Mouse (Mus musculus): Measurements from ENCODE around the gene Cdk10. TPM values are rescaled to one million over a fixed set of nuclear protein-coding genes. Genes with fewer than 3 reads are reported as not detected.
"Not testable (repeated sequence)": the region's sequence is repeated elsewhere in the genome, so short reads cannot be mapped to it uniquely, and the experiment has no call there.

Cdk10 gene
- polyA plus RNA-seq (2016; fragmentation: Nextera tagmentation; extraction: Ambion mirVana): 37.6 and 39.1 TPM in 2 replicates

DNA sequence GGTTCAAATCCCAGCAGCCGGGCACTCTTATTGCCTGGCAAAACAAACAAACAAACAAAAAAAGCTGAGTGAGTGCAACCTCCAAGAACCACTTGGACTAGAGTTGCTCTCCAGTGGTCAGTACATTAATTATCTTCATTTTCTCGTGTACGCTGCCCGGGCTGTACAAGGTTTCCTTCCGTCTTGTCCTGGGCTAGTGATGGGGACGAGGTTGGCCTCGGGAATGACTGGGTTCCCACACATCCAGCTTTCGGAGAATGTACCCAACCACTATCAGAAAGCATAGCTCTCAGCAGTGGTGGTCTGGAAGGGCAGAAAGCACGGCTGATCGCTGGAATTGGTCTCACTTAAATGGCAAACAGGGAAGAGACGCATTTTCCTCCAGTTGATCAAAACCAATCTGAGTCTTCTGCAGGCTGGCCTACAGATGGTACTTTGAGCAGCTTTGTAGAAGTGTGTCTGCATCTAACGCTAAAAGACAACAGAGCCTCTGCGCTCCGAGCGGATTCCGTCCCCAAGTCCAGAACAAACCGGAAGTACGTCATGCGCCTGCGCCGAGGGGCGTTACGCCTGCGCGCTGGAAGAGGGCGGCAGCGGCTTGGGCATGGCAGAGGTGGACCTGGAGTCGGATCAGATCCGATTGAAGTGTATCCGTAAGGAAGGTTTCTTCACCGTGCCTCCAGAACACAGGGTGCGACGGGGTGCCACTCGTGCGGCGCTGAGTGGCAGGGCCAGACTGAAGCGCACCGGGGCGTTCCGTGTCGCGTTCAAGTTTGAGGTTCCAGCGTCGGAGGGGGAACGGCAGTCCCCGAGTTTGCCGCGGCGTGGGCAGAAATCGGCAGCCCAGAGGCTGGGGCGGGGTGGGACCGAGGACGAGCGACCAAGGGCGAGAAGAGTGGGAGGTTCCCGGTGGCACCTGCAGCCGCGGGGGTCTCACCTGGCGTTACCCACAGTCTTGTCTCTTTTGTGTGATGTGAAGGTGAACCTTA is at the start of gene Cdk10:
Cdk10 (plus strand) TSS at position 565 of the 989 bp plus-strand sequence.
- H3K27ac ChIP-seq: peak within 1 kb of the TSS; percentile 82
- H3K4me3 ChIP-seq: peak within 1 kb of the TSS; percentile 84
- peak within 1 kb of the TSS; percentile 94 for H3K9ac ChIP-seq
- H3K36me3 ChIP-seq: peaks cover 24% of the 10 kb centered on the region
- no peaks in the 10 kb centered on the region for H3K27me3 ChIP-seq
- H3K4me2 ChIP-seq (replicated peaks): peak within 1 kb of the TSS; percentile 95
- H3K9me3 ChIP-seq (replicated peaks): no peaks in the 10 kb centered on the region
- WGBS: 4% methylated on average over 59 of the region's 59 CpGs
- peak; percentile 81 for ATAC-seq (ENCODE audit: low FRiP score)
- H3K4me1 ChIP-seq: peaks cover 16% of the 10 kb centered on the region

- Histone ChIP-seq H3K36me3 (no peaks in the 10 kb centered on the region), H3K4me1 (peaks cover 3% of the 10 kb centered on the region), H3K4me3 (no peak overlapping the region), H3K4me2 (replicated peaks) (no peak overlapping the region), H3K9me3 (replicated peaks) (peaks cover 13% of the 10 kb centered on the region), H3K27me3 (no peaks in the 10 kb centered on the region), H3K9ac (no peak overlapping the region), H3K27ac (no peak overlapping the region)
- ATAC-seq (ENCODE audit: low FRiP score): no peak
- 59% methylated on average over 3 of the region's 3 CpGs for WGBS
These were observed 43.3 kb upstream of the Cdk10 start for GRCm38 (mm10) chr8:123181391-123181790.

- WGBS: 36% methylated on average over 19 of the region's 19 CpGs
- ATAC-seq (ENCODE audit: low FRiP score): no peak
These were observed 38.9 kb upstream of the Cdk10 start, which contains the start of gene Dpep1 for GRCm38 (mm10) chr8:123185566-123186409. Gene Dpep1, plus strand, starts transcription at chr8:123186242.

DNA sequence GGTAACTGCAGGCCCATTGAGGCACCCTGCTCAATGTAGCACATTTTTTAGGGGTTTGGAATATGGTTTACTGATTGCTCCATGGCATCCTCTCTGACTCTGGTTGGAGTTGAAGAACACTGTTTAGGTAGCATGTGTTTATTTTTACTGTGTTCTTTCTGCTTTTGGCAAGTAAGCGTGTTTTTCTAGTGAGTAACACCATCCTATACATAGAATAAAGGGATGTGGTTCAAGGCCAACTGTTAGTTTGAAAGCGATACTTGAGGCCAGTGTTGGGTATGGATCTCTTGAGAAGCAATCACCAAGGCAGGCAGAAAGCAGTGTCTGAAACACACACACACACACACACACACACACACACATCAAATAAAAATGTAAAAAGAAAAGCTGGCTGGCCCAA is 36.6 kb upstream of the Cdk10 start:
- 82% methylated on average over 2 of the region's 2 CpGs for WGBS
- no peak for ATAC-seq (ENCODE audit: low FRiP score)
- no peak overlapping the region for H3K4me3 ChIP-seq
- peaks cover 3% of the 10 kb centered on the region for H3K4me1 ChIP-seq
- H3K4me2 ChIP-seq (replicated peaks): no peak overlapping the region
- no peak overlapping the region for H3K9ac ChIP-seq
- no peaks in the 10 kb centered on the region for H3K27me3 ChIP-seq
- no peaks in the 10 kb centered on the region for H3K36me3 ChIP-seq
- H3K27ac ChIP-seq: no peak overlapping the region
- H3K9me3 ChIP-seq (replicated peaks): no peaks in the 10 kb centered on the region

More at GRCm38 (mm10) chr8:123185566-123186409, 38.9 kb upstream of the Cdk10 start, which contains the start of gene Dpep1:
- Histone ChIP-seq H3K36me3 (no peaks in the 10 kb centered on the region), H3K4me3 (no peak within 1 kb of the TSS), H3K27me3 (no peaks in the 10 kb centered on the region), H3K4me2 (replicated peaks) (no peak within 1 kb of the TSS), H3K9ac (no peak within 1 kb of the TSS), H3K4me1 (peaks cover 3% of the 10 kb centered on the region), H3K9me3 (replicated peaks) (no peaks in the 10 kb centered on the region), H3K27ac (no peak within 1 kb of the TSS)

- H3K27me3 ChIP-seq: no peaks in the 10 kb centered on the region
- H3K27ac ChIP-seq: no peak overlapping the region
- peaks cover 3% of the 10 kb centered on the region for H3K4me1 ChIP-seq
- H3K36me3 ChIP-seq: no peaks in the 10 kb centered on the region
- H3K9me3 ChIP-seq (replicated peaks): no peaks in the 10 kb centered on the region
- no peak overlapping the region for H3K9ac ChIP-seq
- 81% methylated on average over 7 of the region's 7 CpGs for WGBS
- ATAC-seq (ENCODE audit: low FRiP score): no peak
- no peak overlapping the region for H3K4me3 ChIP-seq
- no peak overlapping the region for H3K4me2 ChIP-seq (replicated peaks)
These were observed 35.8 kb upstream of the Cdk10 start for GRCm38 (mm10) chr8:123188841-123189240.

- 4% methylated on average over 9 of the region's 9 CpGs for WGBS
- no peak for ATAC-seq (ENCODE audit: low FRiP score)
These were observed 34.0 kb upstream of the Cdk10 start for GRCm38 (mm10) chr8:123190678-123191077.

GRCm38 (mm10) chr8:123191908-123192307 is 32.7 kb upstream of the Cdk10 start:
- Histone ChIP-seq H3K9ac (no peak overlapping the region), H3K4me2 (replicated peaks) (no peak overlapping the region), H3K4me1 (no peaks in the 10 kb centered on the region), H3K27me3 (no peaks in the 10 kb centered on the region), H3K27ac (no peak overlapping the region), H3K4me3 (no peak overlapping the region), H3K36me3 (no peaks in the 10 kb centered on the region), H3K9me3 (replicated peaks) (no peaks in the 10 kb centered on the region)
- ATAC-seq (ENCODE audit: low FRiP score): no peak
- 61% methylated on average over 8 of the region's 8 CpGs for WGBS

More at GRCm38 (mm10) chr8:123190678-123191077, 34.0 kb upstream of the Cdk10 start:
- no peaks in the 10 kb centered on the region for H3K36me3 ChIP-seq
- H3K9me3 ChIP-seq (replicated peaks): no peaks in the 10 kb centered on the region
- H3K9ac ChIP-seq: no peak overlapping the region
- H3K4me3 ChIP-seq: no peak overlapping the region
- no peak overlapping the region for H3K27ac ChIP-seq
- H3K4me2 ChIP-seq (replicated peaks): no peak overlapping the region
- no peaks in the 10 kb centered on the region for H3K27me3 ChIP-seq
- H3K4me1 ChIP-seq: peaks cover 3% of the 10 kb centered on the region

DNA sequence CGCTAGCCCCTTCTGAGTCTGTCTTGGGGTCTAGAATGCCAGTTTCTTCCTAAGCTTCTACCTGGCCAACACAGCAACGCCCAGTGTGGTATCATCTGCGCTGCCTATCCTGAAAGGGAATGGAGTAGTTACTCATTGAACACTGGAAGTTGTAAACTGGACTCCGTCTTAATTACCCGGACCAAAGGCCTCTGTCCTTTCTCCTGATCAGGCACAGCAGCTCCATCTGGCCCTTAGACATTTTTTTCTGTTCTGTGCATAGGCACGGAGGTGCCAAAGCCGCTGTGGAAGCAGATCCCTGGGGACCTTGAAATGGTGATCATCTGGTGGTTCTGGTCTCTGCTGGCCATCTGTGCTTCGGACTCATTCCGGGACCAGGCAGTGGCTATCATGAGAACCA is 30.9 kb upstream of the Cdk10 start:
- WGBS: 86% methylated on average over 9 of the region's 9 CpGs
- no peaks in the 10 kb centered on the region for H3K9me3 ChIP-seq (replicated peaks)
- H3K27ac ChIP-seq: no peak overlapping the region
- no peak for ATAC-seq (ENCODE audit: low FRiP score)
- H3K27me3 ChIP-seq: no peaks in the 10 kb centered on the region
- H3K4me3 ChIP-seq: no peak overlapping the region
- H3K4me2 ChIP-seq (replicated peaks): no peak overlapping the region
- H3K36me3 ChIP-seq: no peaks in the 10 kb centered on the region
- H3K9ac ChIP-seq: no peak overlapping the region
- H3K4me1 ChIP-seq: no peaks in the 10 kb centered on the region

DNA sequence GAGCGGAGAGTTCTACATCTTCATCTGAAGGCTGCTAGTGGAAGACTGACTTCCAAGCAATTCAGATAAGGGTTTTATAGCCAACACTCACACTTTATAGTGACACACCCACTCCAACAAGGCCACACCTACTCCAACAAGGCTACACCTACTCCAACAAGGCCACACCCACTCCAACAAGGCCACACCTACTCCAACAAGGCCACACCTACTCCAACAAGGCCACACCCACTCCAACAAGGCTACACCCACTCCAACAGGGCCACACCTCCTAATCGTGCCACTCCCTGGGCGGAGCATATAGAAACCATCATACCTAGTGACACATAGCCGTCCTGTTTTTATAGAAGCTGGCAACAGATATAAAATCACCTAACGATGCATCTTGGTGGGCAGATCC is 27.6 kb upstream of the Cdk10 start:
- not testable (repeated sequence) for H3K4me3 ChIP-seq; H3K9ac ChIP-seq; H3K36me3 ChIP-seq; H3K27me3 ChIP-seq; H3K4me1 ChIP-seq; ATAC-seq (ENCODE audit: low FRiP score); H3K27ac ChIP-seq; H3K9me3 ChIP-seq (replicated peaks); H3K4me2 ChIP-seq (replicated peaks)
- 75% methylated on average over 5 of the region's 5 CpGs for WGBS

DNA sequence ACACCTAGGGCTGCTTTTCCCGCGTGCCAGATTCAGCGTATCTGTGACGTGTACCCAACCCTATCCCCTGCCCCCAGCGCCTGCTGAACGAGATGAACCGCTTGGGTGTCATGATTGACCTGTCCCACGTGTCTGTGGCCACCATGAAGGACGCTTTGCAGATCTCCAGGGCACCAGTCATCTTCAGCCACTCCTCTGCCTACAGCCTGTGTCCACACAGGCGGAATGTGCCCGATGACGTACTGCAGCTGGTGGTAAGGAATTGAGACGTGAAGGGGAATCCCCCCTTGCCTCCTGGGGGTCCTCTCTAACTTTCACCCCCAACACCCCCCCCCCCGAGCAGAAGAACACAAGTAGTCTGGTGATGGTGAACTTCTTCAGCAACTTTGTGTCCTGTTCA is 24.8 kb upstream of the Cdk10 start:
- Histone ChIP-seq H3K4me2 (replicated peaks) (no peak overlapping the region), H3K27ac (no peak overlapping the region), H3K4me3 (no peak overlapping the region), H3K9ac (no peak overlapping the region), H3K36me3 (peaks cover 9% of the 10 kb centered on the region), H3K4me1 (0 out of 2 replicates have a peak, but pooled peaks cover 3% of the 10 kb centered on the region), H3K9me3 (replicated peaks) (no peaks in the 10 kb centered on the region), H3K27me3 (no peaks in the 10 kb centered on the region)
- WGBS: 75% methylated on average over 14 of the region's 14 CpGs
- ATAC-seq (ENCODE audit: low FRiP score): no peak

DNA sequence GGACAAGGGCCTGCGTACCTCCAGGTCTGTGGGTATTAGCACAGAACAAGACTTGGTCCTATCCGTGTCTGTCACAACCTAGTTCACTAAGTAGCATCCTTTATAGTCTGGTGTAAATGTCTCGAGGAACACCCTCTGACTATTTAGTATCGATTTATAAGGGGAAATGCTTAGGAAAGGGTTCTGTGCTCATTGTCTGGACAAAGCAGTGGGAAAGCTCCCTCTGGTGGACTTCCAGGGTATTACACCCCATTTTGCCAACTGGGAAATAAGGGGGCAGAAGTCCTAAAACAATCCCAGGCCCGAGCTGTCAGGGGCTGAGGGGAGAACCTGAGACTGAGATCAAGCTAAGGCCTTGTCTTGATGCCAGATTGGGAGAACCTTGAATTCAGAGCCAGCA is 22.4 kb upstream of the Cdk10 start:
- Histone ChIP-seq H3K9ac (no peak overlapping the region), H3K4me2 (replicated peaks) (no peak overlapping the region), H3K4me1 (0 out of 2 replicates have a peak, but pooled peaks cover 3% of the 10 kb centered on the region), H3K36me3 (peaks cover 28% of the 10 kb centered on the region), H3K27ac (no peak overlapping the region), H3K4me3 (no peak overlapping the region), H3K9me3 (replicated peaks) (no peaks in the 10 kb centered on the region), H3K27me3 (no peaks in the 10 kb centered on the region)
- 30% methylated on average over 5 of the region's 5 CpGs for WGBS
- ATAC-seq (ENCODE audit: low FRiP score): 0 out of 2 replicates have a peak, but pooled peaks have one; percentile 19

DNA sequence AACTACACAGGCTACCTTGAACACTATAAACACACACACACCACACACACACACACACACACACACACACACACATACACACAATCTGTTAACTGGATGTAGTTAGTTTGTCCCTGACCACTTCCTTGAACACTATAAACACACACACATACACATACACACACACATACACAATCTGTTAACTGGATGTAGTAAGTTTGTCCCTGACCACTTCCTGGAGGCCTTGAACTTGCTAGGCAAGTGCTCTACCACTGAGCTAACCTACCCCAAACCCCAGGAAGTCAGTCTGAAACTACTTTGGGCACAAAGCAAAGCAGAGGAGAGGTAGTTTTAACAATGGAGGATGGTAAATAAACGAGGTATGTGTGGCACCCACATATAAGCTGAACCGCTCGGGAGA is 21.1 kb upstream of the Cdk10 start:
- H3K27ac ChIP-seq: no peak overlapping the region
- no peaks in the 10 kb centered on the region for H3K27me3 ChIP-seq
- no peak for ATAC-seq (ENCODE audit: low FRiP score)
- H3K9ac ChIP-seq: no peak overlapping the region
- H3K9me3 ChIP-seq (replicated peaks): no peaks in the 10 kb centered on the region
- H3K36me3 ChIP-seq: peaks cover 41% of the 10 kb centered on the region
- 91% methylated on average over 3 of the region's 3 CpGs for WGBS
- H3K4me2 ChIP-seq (replicated peaks): no peak overlapping the region
- 0 out of 2 replicates have a peak, but pooled peaks cover 3% of the 10 kb centered on the region for H3K4me1 ChIP-seq
- no peak overlapping the region for H3K4me3 ChIP-seq
